Mouse (Mus musculus) megakaryocyte-erythroid progenitor cell, adult 5 weeks (primary cell): ENCODE data around the gene Clasp1. TPM values are rescaled to one million over a fixed set of nuclear protein-coding genes. Genes with fewer than 3 reads are reported as not detected.

Experiments used
- polyA plus RNA-seq: library from polyadenylated mRNA; stranded (reverse); fragments of >175 nt; gene quantifications from 2 replicates; pipeline ENCODE4 v1.2.3, GENCODE M21; 2012

The Clasp1 gene
- polyA plus RNA-seq = 31.6 and 31.8 TPM in 2 replicates

GRCm38 (mm10) chr1:118388757-118389453, at the start of gene Clasp1:
TSS of gene Clasp1 (plus strand) at chr1:118389058.

GRCm38 (mm10) chr1:118627781-118628464, 239.1 kb downstream of the Clasp1 start, which contains the start of gene Tfcp2l1:
TSS of gene Tfcp2l1 (plus strand) at chr1:118627945.

Other genes with a start within 250 kb of the Clasp1 start
- gene Gm29106, start 212.5 kb upstream of the Clasp1 start, polyA plus RNA-seq = not detected in 2 replicates
- 10.5 and 12.7 TPM in 2 replicates for gene Tsn, start 77.3 kb upstream of the Clasp1 start, polyA plus RNA-seq
- gene Nifk, start 67.2 kb upstream of the Clasp1 start, polyA plus RNA-seq = 9.9 and 10.2 TPM in 2 replicates
- gene Tfcp2l1, start 238.9 kb downstream of the Clasp1 start, polyA plus RNA-seq = 0.03 TPM in 1 of 2 replicates, not detected in the other